Mouse (Mus musculus) inflammation-experienced regulatory T-cells, adult 16 weeks (primary cell): Measurements from ENCODE around the gene Gm5136. TPM values are rescaled to one million over a fixed set of nuclear protein-coding genes. Genes with fewer than 3 reads are reported as not detected.

Experiments
- polyA plus RNA-seq: library from polyadenylated mRNA; unstranded; fragments of 100-300 nt; shearing (Covaris generic); gene quantifications from one replicate; pipeline ENCODE4 v1.2.1, GENCODE M21; 2017

Gene Gm5136
- polyA plus RNA-seq = not detected

DNA sequence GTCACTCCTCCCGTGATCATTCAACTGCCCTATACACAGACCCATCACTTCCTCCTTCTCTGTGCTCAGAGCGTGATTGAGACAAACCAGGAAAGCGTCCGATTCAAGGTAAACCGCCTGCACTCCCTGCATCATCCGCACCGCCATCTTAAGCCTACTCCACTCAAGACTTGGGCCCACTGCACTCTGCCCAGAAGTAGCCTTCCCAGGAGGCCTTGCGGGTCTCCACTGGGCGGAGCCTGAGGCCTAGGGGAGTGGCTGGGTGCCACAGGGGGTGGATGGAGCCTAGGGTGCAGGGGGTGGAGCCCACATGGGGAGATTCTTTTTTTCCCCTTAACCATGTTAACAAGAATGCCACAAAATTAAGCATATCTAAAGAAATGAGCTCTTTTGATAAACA, at the start of gene Gm5136:
Gene Gm5136 (minus strand): TSS at position 215 of the 400 bp plus-strand sequence.

